Mouse (Mus musculus): ENCODE measurements at regions not wholly inside any gene's neighbourhood (a gene's known extent, or its start where the extent isn't known, plus 50 kb on each side); places are given as distances from the start of the nearest gene placed in this dataset.

- Histone ChIP-seq H3K4me1 (ENCODE audit: control insufficient read depth, insufficient read depth) (no peaks in the 10 kb centered on the region), H3K4me2 (ENCODE audit: low read depth, low read length) (no peak overlapping the region), H3K36me3 (replicated peaks; ENCODE audit: control insufficient read depth, insufficient read depth, low read length) (no peaks in the 10 kb centered on the region), H3K9ac (replicated peaks; ENCODE audit: low read depth, low read length) (no peak overlapping the region), H3K9me3 (replicated peaks; ENCODE audit: control insufficient read depth, low read length) (no peaks in the 10 kb centered on the region), H3K27me3 (ENCODE audit: control insufficient read depth, insufficient read depth, low read length) (no peaks in the 10 kb centered on the region), H3K27ac (ENCODE audit: low read depth) (no peak overlapping the region), H3K4me3 (ENCODE audit: low read depth, low read length) (no peak overlapping the region)
- no peak for DNase-seq (ENCODE audit: low spot score)
- ATAC-seq (ENCODE audit: insufficient read depth, low read depth) = no peak
- TF ChIP-seq CTCF (IDR thresholded peaks at IDR 0.05; ENCODE audit: low read depth) (no peak), EP300 (IDR thresholded peaks at IDR 0.05; ENCODE audit: low read depth) (no peak)
- 67% methylated on average over 6 of the region's 6 CpGs for WGBS
Measured at GRCm38 (mm10) chr2:73985911-73986250, 74.8 kb upstream of the Atp5g3 start.

- Histone ChIP-seq H3K27me3 (ENCODE audit: control insufficient read depth, insufficient read depth, low read length) (no peaks in the 10 kb centered on the region), H3K4me3 (ENCODE audit: low read depth, low read length) (no peak overlapping the region), H3K9ac (replicated peaks; ENCODE audit: low read depth, low read length) (no peak overlapping the region), H3K27ac (ENCODE audit: low read depth) (no peak overlapping the region), H3K9me3 (replicated peaks; ENCODE audit: control insufficient read depth, low read length) (no peaks in the 10 kb centered on the region), H3K36me3 (replicated peaks; ENCODE audit: control insufficient read depth, insufficient read depth, low read length) (no peaks in the 10 kb centered on the region), H3K4me2 (ENCODE audit: low read depth, low read length) (no peak overlapping the region), H3K4me1 (ENCODE audit: control insufficient read depth, insufficient read depth) (no peaks in the 10 kb centered on the region)
- TF ChIP-seq EP300 (IDR thresholded peaks at IDR 0.05; ENCODE audit: low read depth) (no peak), CTCF (IDR thresholded peaks at IDR 0.05; ENCODE audit: low read depth) (no peak)
- WGBS = 77% methylated on average over 14 of the region's 14 CpGs
- ATAC-seq (ENCODE audit: insufficient read depth, low read depth) = no peak
- no peak for DNase-seq (ENCODE audit: low spot score)
Measured at GRCm38 (mm10) chr2:73985238-73985910, 74.2 kb upstream of the Atp5g3 start.

GRCm38 (mm10) chr2:73983166-73983565 lies 72.0 kb upstream of the Atp5g3 start:
- Histone ChIP-seq H3K9me3 (replicated peaks; ENCODE audit: control insufficient read depth, low read length) (no peaks in the 10 kb centered on the region), H3K9ac (replicated peaks; ENCODE audit: low read depth, low read length) (no peak overlapping the region), H3K4me1 (ENCODE audit: control insufficient read depth, insufficient read depth) (no peaks in the 10 kb centered on the region), H3K36me3 (replicated peaks; ENCODE audit: control insufficient read depth, insufficient read depth, low read length) (no peaks in the 10 kb centered on the region), H3K4me2 (ENCODE audit: low read depth, low read length) (no peak overlapping the region), H3K27me3 (ENCODE audit: control insufficient read depth, insufficient read depth, low read length) (no peaks in the 10 kb centered on the region), H3K27ac (ENCODE audit: low read depth) (no peak overlapping the region), H3K4me3 (ENCODE audit: low read depth, low read length) (no peak overlapping the region)
- TF ChIP-seq CTCF (IDR thresholded peaks at IDR 0.05; ENCODE audit: low read depth) (no peak), EP300 (IDR thresholded peaks at IDR 0.05; ENCODE audit: low read depth) (no peak)
- no peak for ATAC-seq (ENCODE audit: insufficient read depth, low read depth)
- 54% methylated on average over 4 of the region's 4 CpGs for WGBS
- DNase-seq (ENCODE audit: low spot score) = no peak

GRCm38 (mm10) chr2:73978072-73978471 lies 66.9 kb upstream of the Atp5g3 start:
- H3K27me3 ChIP-seq (ENCODE audit: control insufficient read depth, insufficient read depth, low read length) = no peaks in the 10 kb centered on the region
- no peaks in the 10 kb centered on the region for H3K4me1 ChIP-seq (ENCODE audit: control insufficient read depth, insufficient read depth)
- H3K4me3 ChIP-seq (ENCODE audit: low read depth, low read length) = no peak overlapping the region
- DNase-seq (ENCODE audit: low spot score) (no peak), ATAC-seq (ENCODE audit: insufficient read depth, low read depth) (no peak)
- H3K36me3 ChIP-seq (replicated peaks; ENCODE audit: control insufficient read depth, insufficient read depth, low read length) = no peaks in the 10 kb centered on the region
- no peaks in the 10 kb centered on the region for H3K9me3 ChIP-seq (replicated peaks; ENCODE audit: control insufficient read depth, low read length)
- no peak overlapping the region for H3K27ac ChIP-seq (ENCODE audit: low read depth)
- 78% methylated on average over 15 of the region's 15 CpGs for WGBS
- no peak overlapping the region for H3K9ac ChIP-seq (replicated peaks; ENCODE audit: low read depth, low read length)
- no peak overlapping the region for H3K4me2 ChIP-seq (ENCODE audit: low read depth, low read length)
- TF ChIP-seq CTCF (IDR thresholded peaks at IDR 0.05; ENCODE audit: low read depth) (no peak), EP300 (IDR thresholded peaks at IDR 0.05; ENCODE audit: low read depth) (no peak)

GRCm38 (mm10) chr2:73973774-73974173 lies 62.6 kb upstream of the Atp5g3 start:
- no peak overlapping the region for H3K4me2 ChIP-seq (ENCODE audit: low read depth, low read length)
- DNase-seq (ENCODE audit: low spot score) (no peak), ATAC-seq (ENCODE audit: insufficient read depth, low read depth) (no peak)
- no peaks in the 10 kb centered on the region for H3K36me3 ChIP-seq (replicated peaks; ENCODE audit: control insufficient read depth, insufficient read depth, low read length)
- H3K9ac ChIP-seq (replicated peaks; ENCODE audit: low read depth, low read length) = no peak overlapping the region
- no peaks in the 10 kb centered on the region for H3K9me3 ChIP-seq (replicated peaks; ENCODE audit: control insufficient read depth, low read length)
- H3K27me3 ChIP-seq (ENCODE audit: control insufficient read depth, insufficient read depth, low read length) = no peaks in the 10 kb centered on the region
- TF ChIP-seq EP300 (IDR thresholded peaks at IDR 0.05; ENCODE audit: low read depth) (no peak), CTCF (IDR thresholded peaks at IDR 0.05; ENCODE audit: low read depth) (no peak)
- H3K27ac ChIP-seq (ENCODE audit: low read depth) = no peak overlapping the region
- no peak overlapping the region for H3K4me3 ChIP-seq (ENCODE audit: low read depth, low read length)
- 72% methylated on average over 3 of the region's 3 CpGs for WGBS
- H3K4me1 ChIP-seq (ENCODE audit: control insufficient read depth, insufficient read depth) = no peaks in the 10 kb centered on the region

- H3K9me3 ChIP-seq (replicated peaks; ENCODE audit: control insufficient read depth, low read length) = no peaks in the 10 kb centered on the region
- no peaks in the 10 kb centered on the region for H3K36me3 ChIP-seq (replicated peaks; ENCODE audit: control insufficient read depth, insufficient read depth, low read length)
- no peak overlapping the region for H3K4me2 ChIP-seq (ENCODE audit: low read depth, low read length)
- WGBS = 67% methylated on average over 7 of the region's 7 CpGs
- DNase-seq (ENCODE audit: low spot score) (no peak), ATAC-seq (ENCODE audit: insufficient read depth, low read depth) (no peak)
- no peak overlapping the region for H3K9ac ChIP-seq (replicated peaks; ENCODE audit: low read depth, low read length)
- TF ChIP-seq EP300 (IDR thresholded peaks at IDR 0.05; ENCODE audit: low read depth) (no peak), CTCF (IDR thresholded peaks at IDR 0.05; ENCODE audit: low read depth) (no peak)
- H3K27me3 ChIP-seq (ENCODE audit: control insufficient read depth, insufficient read depth, low read length) = peaks cover 11% of the 10 kb centered on the region; the same call in 1 of the 2 replicates
- H3K4me3 ChIP-seq (ENCODE audit: low read depth, low read length) = no peak overlapping the region
- no peak overlapping the region for H3K27ac ChIP-seq (ENCODE audit: low read depth)
- no peaks in the 10 kb centered on the region for H3K4me1 ChIP-seq (ENCODE audit: control insufficient read depth, insufficient read depth)
Measured at GRCm38 (mm10) chr2:73967618-73968017, 56.5 kb upstream of the Atp5g3 start.

All from heart, postnatal 0 days (tissue).